Mouse (Mus musculus) hindbrain, embryonic 11.5 days (tissue): ENCODE measurements around the gene Galnt9. TPM values are rescaled to one million over a fixed set of nuclear protein-coding genes. Genes with fewer than 3 reads are reported as not detected.

Source experiments
- polyA plus RNA-seq: library from polyadenylated mRNA; unstranded; fragments of >200 nt; fragmentation: Nextera tagmentation; extraction: Ambion mirVana; gene quantifications from 2 replicates; pipeline ENCODE4 v1.2.1, GENCODE M21; 2014

The Galnt9 gene
- polyA plus RNA-seq, 1 experiment from 2014 or later, result 4.3 TPM

Other genes starting within 250 kb of the Galnt9 start
- 0.67 and 0.91 TPM in 2 replicates for gene P2rx2, start 201.1 kb upstream of the Galnt9 start, polyA plus RNA-seq
- gene Lrcol1, start 199.6 kb upstream of the Galnt9 start, polyA plus RNA-seq, result not detected in 2 replicates
- gene Fbrsl1, start 95.9 kb upstream of the Galnt9 start, polyA plus RNA-seq, result 15.8 and 17.5 TPM in 2 replicates
- gene Noc4l, start 109.1 kb downstream of the Galnt9 start, polyA plus RNA-seq, result 48.2 and 51.0 TPM in 2 replicates
- gene Ddx51, start 109.1 kb downstream of the Galnt9 start, polyA plus RNA-seq, result 26.0 and 30.3 TPM in 2 replicates
- 42.1 and 49.7 TPM in 2 replicates for gene Ep400, start 226.4 kb downstream of the Galnt9 start, polyA plus RNA-seq
- gene Pus1, start 236.3 kb downstream of the Galnt9 start, polyA plus RNA-seq, result 15.5 and 17.3 TPM in 2 replicates